Mouse (Mus musculus) kidney, adult 2 months (tissue): Measurements from ENCODE around the gene Maoa.

Source experiments
- CTCF ChIP-seq: fragments of 200-500 bp; conservative IDR thresholded peaks from 2 replicates; pipeline ENCODE4 v1.5.1; 2011; ENCODE audit warnings: low read depth, mild to moderate bottlenecking, control low read depth, low read length, moderate library complexity, mixed read lengths; ENCODE audit not compliant: insufficient read depth, insufficient read length
- POLR2A ChIP-seq: fragments of 200-500 bp; IDR thresholded peaks from one replicate; pipeline ENCODE4 v1.6.1; 2011; ENCODE audit warnings: low read depth, low read length, control low read depth

DNA sequence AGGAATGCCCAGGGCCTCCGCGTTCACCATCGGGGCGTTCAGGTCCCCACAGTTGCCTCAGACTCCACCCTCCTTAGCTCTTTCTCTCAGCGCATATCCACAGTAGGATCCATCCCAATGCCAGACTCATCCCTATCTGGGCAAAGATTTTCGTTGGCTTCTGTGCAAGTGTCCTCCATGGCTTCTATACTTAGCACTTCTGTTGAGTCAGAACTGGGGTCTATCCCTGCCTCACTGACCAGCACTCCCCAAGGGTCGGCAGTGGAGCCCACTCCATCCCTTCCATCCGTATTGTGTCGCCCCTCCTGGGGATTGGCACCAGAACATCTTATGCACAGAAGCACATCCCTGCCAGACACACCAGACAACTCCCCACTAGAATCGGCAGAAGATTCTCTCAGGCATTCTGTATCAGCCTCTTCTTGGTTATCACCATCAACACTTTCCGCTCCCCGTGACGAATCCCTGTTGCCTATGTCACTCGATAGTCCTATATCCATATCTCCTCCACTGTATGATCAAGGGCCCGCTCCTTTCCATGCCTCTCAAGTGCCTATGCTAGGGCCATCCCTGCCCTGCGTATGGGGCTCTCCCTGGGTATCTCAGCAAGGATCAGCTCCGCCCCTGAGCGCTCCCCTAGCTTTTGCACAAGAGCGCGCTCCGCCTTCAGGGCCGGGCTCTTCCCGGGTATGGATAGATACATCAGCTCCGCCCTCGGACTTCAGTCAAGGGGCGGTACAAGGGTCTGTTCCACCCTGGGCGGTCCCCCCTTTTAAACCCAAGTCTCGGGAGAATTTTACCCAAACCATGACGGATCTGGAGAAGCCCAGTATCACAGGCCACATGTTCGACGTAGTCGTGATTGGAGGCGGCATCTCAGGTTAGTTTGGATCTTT is at the start of gene Maoa:
- TF ChIP-seq CTCF (no peak), POLR2A (no peak)
